ENCODE assay signal across 8 mouse cellular contexts in genomic region chr8:3499751-3500150, GRCm38 (mm10). TPM values are rescaled to one million over a fixed set of nuclear protein-coding genes. Genes with fewer than 3 reads are reported as not detected.
DNase-seq lines count a peak whose midpoint lies in the region; ATAC-seq and TF ChIP-seq lines count a peak whose summit lies in the region.

No protein-coding gene starts in this region.

- no peaks in the 10 kb centered on the region for H3K27me3 ChIP-seq in liver, adult 2 months (ENCODE audit: control insufficient read depth, insufficient read depth, low read length)
- no peaks in the 10 kb centered on the region for H3K27me3 ChIP-seq in embryonic facial prominence, embryonic 12.5 days
- no peaks in the 10 kb centered on the region for H3K27me3 ChIP-seq in intestine, postnatal 0 days (replicated peaks; ENCODE audit: control insufficient read depth, insufficient read depth, low read length)
- no peaks in the 10 kb centered on the region for H3K27me3 ChIP-seq in neural tube, embryonic 12.5 days (replicated peaks)

- H3K79me2 ChIP-seq in liver, adult 2 months (ENCODE audit: control insufficient read depth, insufficient read depth, low read length), result peaks cover 5% of the 10 kb centered on the region; the same call in 1 of the 2 replicates

- no peak for DNase-seq in liver, adult 2 months (ENCODE audit: extremely low read depth, low read depth, low spot score)
- DNase-seq in liver, result no peak
- no peak for DNase-seq in layer of hippocampus, postnatal 25 days (ENCODE audit: extremely low spot score in 1 of 2, low spot score in 1 of 2)
- no peak for DNase-seq in B cell, adult 2 months
- no peak for DNase-seq in layer of hippocampus, adult 18-20 months (ENCODE audit: low spot score in 2 of 2)

- peaks cover 9% of the 10 kb centered on the region for H3K4me1 ChIP-seq in liver, adult 2 months (ENCODE audit: control insufficient read depth, insufficient read depth, low read length)
- peaks cover 11% of the 10 kb centered on the region for H3K4me1 ChIP-seq in embryonic facial prominence, embryonic 12.5 days
- H3K4me1 ChIP-seq in intestine, postnatal 0 days (replicated peaks; ENCODE audit: control insufficient read depth, insufficient read depth, low read length), result peaks cover 3% of the 10 kb centered on the region; the same call in 1 of the 2 replicates
- peaks cover 10% of the 10 kb centered on the region for H3K4me1 ChIP-seq in neural tube, embryonic 12.5 days

- peaks cover 16% of the 10 kb centered on the region for H3K9me3 ChIP-seq in embryonic facial prominence, embryonic 12.5 days
- H3K9me3 ChIP-seq in intestine, postnatal 0 days (ENCODE audit: control insufficient read depth), result no peaks in the 10 kb centered on the region
- H3K9me3 ChIP-seq in neural tube, embryonic 12.5 days, result peaks cover 16% of the 10 kb centered on the region; the same call in 1 of the 2 replicates

- H3K4me2 ChIP-seq in embryonic facial prominence, embryonic 12.5 days (replicated peaks), result peak overlapping the region; percentile 66
- H3K4me2 ChIP-seq in intestine, postnatal 0 days (replicated peaks; ENCODE audit: low read depth), result peak overlapping the region; percentile 81
- peak overlapping the region; percentile 82 for H3K4me2 ChIP-seq in neural tube, embryonic 12.5 days (replicated peaks)

- H3K4me3 ChIP-seq in liver, adult 2 months (ENCODE audit: insufficient read depth, low read depth, low read length), result peak overlapping the region; percentile 60
- peak overlapping the region; percentile 83 for H3K4me3 ChIP-seq in embryonic facial prominence, embryonic 12.5 days
- H3K4me3 ChIP-seq in intestine, postnatal 0 days (ENCODE audit: low read depth, low read length), result peak overlapping the region; percentile 86
- H3K4me3 ChIP-seq in neural tube, embryonic 12.5 days, result peak overlapping the region; percentile 76

- H3K27ac ChIP-seq in liver, adult 2 months (replicated peaks; ENCODE audit: insufficient read depth, low read depth, low read length), result peak overlapping the region; percentile 92
- peak overlapping the region; percentile 94 for H3K27ac ChIP-seq in embryonic facial prominence, embryonic 12.5 days
- peak overlapping the region; percentile 75 for H3K27ac ChIP-seq in intestine, postnatal 0 days (ENCODE audit: low read depth, low read length)
- peak overlapping the region; percentile 54 for H3K27ac ChIP-seq in neural tube, embryonic 12.5 days

- ATAC-seq in embryonic facial prominence, embryonic 12.5 days (ENCODE audit: insufficient number of reproducible peaks, insufficient read depth, low FRiP score, low TSS enrichment), result 0 out of 2 replicates have a peak, but pooled peaks have one; percentile 0
- 0 out of 2 replicates have a peak, but pooled peaks have one; percentile 2 for ATAC-seq in intestine, postnatal 0 days
- peak; percentile 14 for ATAC-seq in neural tube, embryonic 12.5 days (ENCODE audit: low FRiP score, low read depth)

- no peak for TF ChIP-seq POLR2A in liver, adult 2 months (IDR thresholded peaks at IDR 0.05; ENCODE audit: extremely low read depth, insufficient read depth, low read length)

- H3K36me3 ChIP-seq in liver, adult 2 months (ENCODE audit: control insufficient read depth, insufficient read depth, low read length), result no peaks in the 10 kb centered on the region
- H3K36me3 ChIP-seq in embryonic facial prominence, embryonic 12.5 days, result peaks cover 29% of the 10 kb centered on the region
- H3K36me3 ChIP-seq in intestine, postnatal 0 days (ENCODE audit: control insufficient read depth, insufficient read depth), result peaks cover 18% of the 10 kb centered on the region
- peaks cover 31% of the 10 kb centered on the region for H3K36me3 ChIP-seq in neural tube, embryonic 12.5 days

- no peak for TF ChIP-seq CTCF in liver, adult 2 months (IDR thresholded peaks at IDR 0.05; ENCODE audit: low read depth, low read length)
- no peak for TF ChIP-seq CTCF in intestine, postnatal 0 days (IDR thresholded peaks at IDR 0.05; ENCODE audit: low read depth)

- peak overlapping the region; percentile 86 for H3K9ac ChIP-seq in liver, adult 2 months (ENCODE audit: low read depth, low read length)
- peak overlapping the region; percentile 78 for H3K9ac ChIP-seq in embryonic facial prominence, embryonic 12.5 days
- H3K9ac ChIP-seq in intestine, postnatal 0 days (ENCODE audit: low read depth, low read length), result peak overlapping the region; percentile 85
- peak overlapping the region; percentile 59 for H3K9ac ChIP-seq in neural tube, embryonic 12.5 days

- 3% methylated on average over 8 of the region's 8 CpGs for whole genome bisulfite sequencing in liver, adult 2 months
- whole genome bisulfite sequencing in embryonic facial prominence, embryonic 12.5 days, result 9% methylated on average over 8 of the region's 8 CpGs
- WGBS in intestine, postnatal 0 days, result 4% methylated on average over 8 of the region's 8 CpGs
- 6% methylated on average over 8 of the region's 8 CpGs for WGBS in neural tube, embryonic 12.5 days

RNA-seq across cellular contexts. Expression of gene Mcoln1, which starts 0.5 kb away (rescaled TPM):
- total RNA-seq in liver, adult 2 months (2014; rRNA removed), result 38.1 and 44.2 TPM in 2 replicates
- polyA plus RNA-seq in liver, adult 2 months (2012; rRNA removed), result 210 and 227 TPM in 2 replicates
- polyA plus RNA-seq in embryonic facial prominence, embryonic 12.5 days (2016; fragmentation: Nextera tagmentation; extraction: Ambion mirVana), result 62.0 and 66.2 TPM in 2 replicates
- polyA plus RNA-seq in intestine, postnatal 0 days (2015; fragmentation: Nextera tagmentation; extraction: Ambion mirVana), result 105 and 123 TPM in 2 replicates
- polyA plus RNA-seq in neural tube, embryonic 12.5 days (2016; fragmentation: Nextera tagmentation; extraction: Ambion mirVana), result 74.4 and 78.9 TPM in 2 replicates
- 10 to 100 TPM; 72.7 to 85.3 TPM for total RNA-seq in layer of hippocampus, postnatal 25 days (2021)
- total RNA-seq in layer of hippocampus, adult 18-20 months (2021), result 10 to 100 TPM; 76.0 to 77.3 TPM

RNA-seq across cellular contexts. Expression of gene Zfp358, which starts 6.8 kb away (rescaled TPM):
- 2.7 and 4.4 TPM in 2 replicates for total RNA-seq in liver, adult 2 months (2014; rRNA removed)
- polyA plus RNA-seq in liver, adult 2 months (2012; rRNA removed), result 20.8 and 25.9 TPM in 2 replicates
- 66.4 and 67.9 TPM in 2 replicates for polyA plus RNA-seq in embryonic facial prominence, embryonic 12.5 days (2016; fragmentation: Nextera tagmentation; extraction: Ambion mirVana)
- polyA plus RNA-seq in intestine, postnatal 0 days (2015; fragmentation: Nextera tagmentation; extraction: Ambion mirVana), result 16.5 and 18.1 TPM in 2 replicates
- 81.8 and 87.0 TPM in 2 replicates for polyA plus RNA-seq in neural tube, embryonic 12.5 days (2016; fragmentation: Nextera tagmentation; extraction: Ambion mirVana)
- total RNA-seq in layer of hippocampus, postnatal 25 days (2021), result 10 to 100 TPM; 29.0 to 32.5 TPM
- 10 to 100 TPM; 30.9 to 31.2 TPM for total RNA-seq in layer of hippocampus, adult 18-20 months (2021)

RNA-seq across cellular contexts. Expression of gene Pnpla6, which starts 15.4 kb away (rescaled TPM):
- 14.4 and 15.9 TPM in 2 replicates for total RNA-seq in liver, adult 2 months (2014; rRNA removed)
- polyA plus RNA-seq in liver, adult 2 months (2012; rRNA removed), result 25.8 and 36.5 TPM in 2 replicates
- polyA plus RNA-seq in embryonic facial prominence, embryonic 12.5 days (2016; fragmentation: Nextera tagmentation; extraction: Ambion mirVana), result 29.0 and 29.6 TPM in 2 replicates
- 36.1 and 43.9 TPM in 2 replicates for polyA plus RNA-seq in intestine, postnatal 0 days (2015; fragmentation: Nextera tagmentation; extraction: Ambion mirVana)
- polyA plus RNA-seq in neural tube, embryonic 12.5 days (2016; fragmentation: Nextera tagmentation; extraction: Ambion mirVana), result 31.2 and 33.9 TPM in 2 replicates
- 10 to 100 TPM; 59.1 to 77.1 TPM for total RNA-seq in layer of hippocampus, postnatal 25 days (2021)
- total RNA-seq in layer of hippocampus, adult 18-20 months (2021), result 10 to 100 TPM; 71.8 to 76.2 TPM

RNA-seq across cellular contexts. Expression of gene Tex45, which starts 29.1 kb away (rescaled TPM):
- total RNA-seq in liver, adult 2 months (2014; rRNA removed), result 0.07 TPM in 1 of 2 replicates, not detected in the other
- polyA plus RNA-seq in liver, adult 2 months (2012; rRNA removed), result 0.28 TPM in 1 of 2 replicates, not detected in the other
- 0.10 TPM in 1 of 2 replicates, not detected in the other for polyA plus RNA-seq in embryonic facial prominence, embryonic 12.5 days (2016; fragmentation: Nextera tagmentation; extraction: Ambion mirVana)
- not detected in 2 replicates for polyA plus RNA-seq in intestine, postnatal 0 days (2015; fragmentation: Nextera tagmentation; extraction: Ambion mirVana)
- polyA plus RNA-seq in neural tube, embryonic 12.5 days (2016; fragmentation: Nextera tagmentation; extraction: Ambion mirVana), result 0.22 TPM in 1 of 2 replicates, not detected in the other
- total RNA-seq in layer of hippocampus, postnatal 25 days (2021), result under 1 TPM; 0.23 to 0.30 TPM
- under 1 TPM in 1 of 2 experiments, not detected in 1; 0.20 TPM for total RNA-seq in layer of hippocampus, adult 18-20 months (2021)

RNA-seq across cellular contexts. Expression of gene Pex11g, which starts 32.3 kb away (rescaled TPM):
- total RNA-seq in liver, adult 2 months (2014; rRNA removed), result 23.0 and 27.8 TPM in 2 replicates
- 51.2 and 52.4 TPM in 2 replicates for polyA plus RNA-seq in liver, adult 2 months (2012; rRNA removed)
- polyA plus RNA-seq in embryonic facial prominence, embryonic 12.5 days (2016; fragmentation: Nextera tagmentation; extraction: Ambion mirVana), result 5.0 and 6.1 TPM in 2 replicates
- 14.3 and 14.9 TPM in 2 replicates for polyA plus RNA-seq in intestine, postnatal 0 days (2015; fragmentation: Nextera tagmentation; extraction: Ambion mirVana)
- 3.4 and 4.2 TPM in 2 replicates for polyA plus RNA-seq in neural tube, embryonic 12.5 days (2016; fragmentation: Nextera tagmentation; extraction: Ambion mirVana)
- 1 to 10 TPM in 1 of 2 experiments, under 1 TPM in 1; 0.59 to 1.2 TPM for total RNA-seq in layer of hippocampus, postnatal 25 days (2021)
- 1 to 10 TPM in 1 of 2 experiments, under 1 TPM in 1; 0.97 to 1.7 TPM for total RNA-seq in layer of hippocampus, adult 18-20 months (2021)
